1 mouse cellular context compared by ENCODE assay signal in the genomic region with DNA sequence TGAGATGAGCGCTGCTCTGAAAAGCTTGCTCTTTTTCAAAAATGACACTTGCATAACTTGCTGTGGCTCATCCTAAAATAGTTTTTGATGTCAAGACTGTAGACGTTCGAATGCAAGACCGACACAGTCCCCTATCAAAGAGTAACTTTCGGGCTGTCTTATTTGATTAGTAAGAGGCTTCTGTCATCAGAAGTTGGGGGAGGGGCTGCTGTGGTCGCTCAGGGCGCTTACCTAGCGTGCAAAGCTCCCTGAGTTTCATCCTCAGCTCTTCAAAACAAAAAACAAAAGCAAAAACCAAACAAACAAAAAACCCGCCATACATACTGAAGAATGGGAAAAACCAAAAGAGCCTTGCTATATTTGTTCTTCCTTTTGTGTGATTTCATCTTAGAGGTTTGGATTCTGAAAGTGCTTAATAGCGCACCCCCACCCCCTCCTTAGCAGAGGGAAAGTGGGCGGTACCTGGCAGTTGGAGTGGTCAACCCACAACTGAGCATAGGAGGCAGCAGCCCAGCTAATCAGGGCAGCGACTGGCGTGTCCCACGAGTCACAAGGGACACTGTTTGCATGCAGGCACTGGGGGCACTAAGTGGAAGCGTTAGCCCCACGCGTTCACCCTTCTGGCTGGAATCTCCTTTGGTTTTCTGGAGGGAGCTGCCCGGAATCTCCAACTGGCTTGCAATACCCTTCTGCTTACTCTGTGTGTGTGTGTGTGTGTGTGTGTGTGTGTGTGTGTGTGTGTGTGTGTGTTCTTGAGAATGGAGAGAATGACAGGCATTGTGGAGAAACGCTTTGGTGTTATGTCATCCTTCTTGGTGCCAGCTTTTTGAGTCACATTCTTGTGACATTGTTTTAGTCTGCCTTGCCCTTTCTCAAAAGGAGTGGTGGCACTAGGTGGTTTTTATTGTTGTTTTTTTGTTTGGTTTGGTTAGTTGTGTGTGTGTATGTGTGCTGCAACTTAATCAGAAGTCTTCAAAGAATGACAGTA.
TF ChIP-seq lines count a peak whose summit lies in the region.

No protein-coding gene starts in this region.

TF ChIP-seq in C2C12, 6 proteins besides CTCF, POLR2A, EP300 and RAD21 (continued from another document):
- TF ChIP-seq CEBPB (IDR thresholded peaks at IDR 0.05; ENCODE audit: low read depth) (no peak), MAX (IDR thresholded peaks at IDR 0.05) (no peak), FOSL1 (IDR thresholded peaks at IDR 0.05; ENCODE audit: insufficient read depth, low read length, poor library complexity, severe bottlenecking) (no peak), MYOG (IDR thresholded peaks at IDR 0.05; ENCODE audit: control insufficient read depth, extremely low read depth, insufficient read length) (no peak)
TF ChIP-seq in C2C12: peak in this region for 0.
